Mouse (Mus musculus): ENCODE measurements around the gene Emp3.

DNA sequence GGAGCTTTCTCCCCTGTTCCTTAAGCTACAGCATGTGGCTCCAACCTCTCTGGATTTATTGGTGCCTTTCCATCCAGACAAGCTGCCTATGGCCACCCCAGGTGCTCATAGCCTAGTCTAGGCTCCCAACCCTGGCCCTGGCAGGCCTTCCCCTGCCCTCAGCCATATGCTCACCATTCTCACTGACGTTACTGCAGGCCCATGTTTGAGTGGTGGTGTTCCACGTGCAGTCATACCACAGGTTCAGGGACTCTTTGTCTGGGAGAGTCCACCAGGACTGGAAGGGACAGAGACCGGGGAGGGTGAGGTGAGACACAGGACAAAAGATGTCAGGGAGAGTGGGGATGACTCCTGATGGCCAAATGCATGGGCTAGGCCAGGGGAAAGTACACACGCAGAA is 1.4 kb downstream of the Emp3 start:
- no peak for TF ChIP-seq CTCF (IDR thresholded peaks at IDR 0.05; ENCODE audit: control insufficient read depth, insufficient read depth, low read length)
- no peak for TF ChIP-seq POLR2A (IDR thresholded peaks at IDR 0.05; ENCODE audit: borderline replicate concordance, control insufficient read depth, low read depth, low read length)
